Mouse (Mus musculus): ENCODE measurements around the gene Gm13090.

Gm13090 gene

DNA sequence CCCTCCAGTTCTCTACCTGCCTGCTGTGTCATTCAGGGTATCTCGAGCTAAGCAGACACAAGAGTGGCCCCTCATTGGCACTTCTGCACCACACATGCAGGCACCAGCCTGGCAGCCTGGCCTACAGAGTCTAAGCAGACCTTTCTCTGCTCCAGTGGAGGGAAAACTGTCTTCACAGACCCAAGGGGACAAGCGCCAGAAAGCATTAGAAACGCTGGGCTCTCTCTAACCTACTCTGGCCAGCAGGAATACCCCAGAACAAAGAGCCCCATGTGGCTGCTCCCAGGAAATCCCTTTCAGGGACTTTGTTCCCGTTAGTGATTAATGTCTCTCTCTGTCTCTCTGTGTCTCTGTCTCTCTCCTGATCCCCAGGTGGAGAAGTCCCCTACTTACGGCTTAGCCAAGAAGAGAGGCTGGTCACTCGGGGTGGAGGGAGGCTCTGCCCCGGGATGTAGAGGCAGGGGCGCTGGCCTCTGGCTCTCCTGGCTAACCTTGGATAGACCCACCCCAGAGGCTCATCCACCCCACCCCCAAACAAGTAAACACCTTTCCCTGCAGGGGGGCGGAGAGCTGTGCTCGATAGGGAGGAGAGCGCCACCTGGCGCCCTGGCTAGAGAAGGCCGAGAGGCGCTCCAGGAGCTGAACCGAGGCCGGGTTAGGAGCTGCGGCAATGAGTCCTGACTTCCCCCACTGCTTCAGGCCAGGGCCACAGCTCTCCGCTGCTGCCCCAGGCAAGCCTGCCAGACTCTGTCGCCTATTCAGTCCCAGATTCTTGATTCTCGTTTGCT is 49.9 kb downstream of the Gm13090 start:
- DNase-seq = peak; percentile 70

DNA sequence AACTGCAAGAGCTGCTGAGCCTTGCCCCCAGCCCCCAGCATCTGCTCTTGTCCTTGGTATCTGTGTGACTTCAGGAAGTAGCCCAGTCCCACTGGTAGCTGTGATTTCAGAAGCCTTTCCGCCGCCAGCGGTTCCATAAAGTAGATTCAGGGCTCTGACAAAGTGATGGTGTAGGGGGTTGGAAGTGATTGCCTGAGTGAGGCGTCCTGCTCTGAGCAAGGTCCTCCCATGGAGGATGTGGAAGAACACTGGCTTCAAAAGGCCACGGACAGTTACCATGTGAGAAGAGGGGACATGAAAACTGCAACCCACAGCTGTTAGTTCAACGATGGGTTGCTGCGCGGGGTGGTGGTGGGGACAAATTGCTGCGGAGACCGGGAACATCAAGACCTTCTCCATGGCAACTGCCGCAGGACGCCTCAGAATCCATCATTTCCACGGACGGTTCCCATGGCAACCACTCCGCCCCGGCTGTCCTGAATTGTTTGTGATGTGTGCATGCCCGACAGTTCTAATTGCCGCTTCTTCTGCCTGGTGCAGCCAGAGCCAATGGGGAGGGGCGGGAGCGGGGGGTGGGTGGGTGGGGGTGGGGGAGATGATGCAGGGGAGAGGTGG is 51.1 kb downstream of the Gm13090 start:
- DNase-seq = no peak
